Mouse (Mus musculus): ENCODE data around the gene Wasl. TPM values are rescaled to one million over a fixed set of nuclear protein-coding genes. Genes with fewer than 3 reads are reported as not detected.

The Wasl gene
- total and polyA plus RNA-seq, 3 experiments = 9.0 to 60.4 (median 26.0) TPM

- H3K9me3 ChIP-seq (replicated peaks) = no peaks in the 10 kb centered on the region
- H3K4me3 ChIP-seq (ENCODE audit: low read depth, low read length) = no peak overlapping the region
- no peak for TF ChIP-seq GATA1 (IDR thresholded peaks at IDR 0.05; ENCODE audit: borderline replicate concordance, low read length)
- TF ChIP-seq TAL1 (conservative IDR thresholded peaks at IDR 0.05; ENCODE audit: low read depth, low read length) = no peak
- no peak for TF ChIP-seq GATA2 (IDR thresholded peaks at IDR 0.05; ENCODE audit: borderline replicate concordance, low read depth, low read length)
- no peak for TF ChIP-seq CTCF (IDR thresholded peaks at IDR 0.05; ENCODE audit: low read depth, low read length)
- no peak for TF ChIP-seq POLR2AphosphoS5 (IDR thresholded peaks at IDR 0.05; ENCODE audit: insufficient replicate concordance, low read depth, low read length)
- ATAC-seq (ENCODE audit: extremely low read depth, insufficient number of reproducible peaks, low FRiP score, poor library complexity, severe bottlenecking) = no peak
- peaks cover 4% of the 10 kb centered on the region; the same call in 1 of the 2 replicates for H3K27me3 ChIP-seq (ENCODE audit: insufficient read depth, low read length)
- H3K36me3 ChIP-seq (replicated peaks) = no peaks in the 10 kb centered on the region
- H3K4me1 ChIP-seq (ENCODE audit: insufficient read depth, low read depth, low read length) = no peaks in the 10 kb centered on the region
- no peak for DNase-seq (ENCODE audit: low spot score)
Observed at GRCm38 (mm10) chr6:24585431-24586310, 79.1 kb downstream of the Wasl start.

GRCm38 (mm10) chr6:24583456-24583855 lies 81.4 kb downstream of the Wasl start:
- Histone ChIP-seq H3K9me3 (replicated peaks) (no peaks in the 10 kb centered on the region), H3K36me3 (replicated peaks) (no peaks in the 10 kb centered on the region), H3K27me3 (ENCODE audit: insufficient read depth, low read length) (no peaks in the 10 kb centered on the region), H3K4me3 (ENCODE audit: low read depth, low read length) (no peak overlapping the region), H3K4me1 (ENCODE audit: insufficient read depth, low read depth, low read length) (no peaks in the 10 kb centered on the region)
- no peak for ATAC-seq (ENCODE audit: extremely low read depth, insufficient number of reproducible peaks, low FRiP score, poor library complexity, severe bottlenecking)
- TF ChIP-seq GATA1 (IDR thresholded peaks at IDR 0.05; ENCODE audit: borderline replicate concordance, low read length) (no peak), POLR2AphosphoS5 (IDR thresholded peaks at IDR 0.05; ENCODE audit: insufficient replicate concordance, low read depth, low read length) (no peak)
- DNase-seq (ENCODE audit: low spot score) = no peak

GRCm38 (mm10) chr6:24573319-24573718 lies 91.5 kb downstream of the Wasl start:
- no peak overlapping the region for H3K4me3 ChIP-seq (ENCODE audit: low read depth, low read length)
- ATAC-seq (ENCODE audit: extremely low read depth, insufficient number of reproducible peaks, low FRiP score, poor library complexity, severe bottlenecking) = no peak
- H3K4me1 ChIP-seq (ENCODE audit: insufficient read depth, low read depth, low read length) = no peaks in the 10 kb centered on the region
- H3K9me3 ChIP-seq (replicated peaks) = no peaks in the 10 kb centered on the region
- DNase-seq (ENCODE audit: low spot score) = no peak
- TF ChIP-seq TAL1 (conservative IDR thresholded peaks at IDR 0.05; ENCODE audit: low read depth, low read length) = no peak
- no peak for TF ChIP-seq POLR2AphosphoS5 (IDR thresholded peaks at IDR 0.05; ENCODE audit: insufficient replicate concordance, low read depth, low read length)
- no peak for TF ChIP-seq CTCF (IDR thresholded peaks at IDR 0.05; ENCODE audit: low read depth, low read length)
- no peak for TF ChIP-seq GATA2 (IDR thresholded peaks at IDR 0.05; ENCODE audit: borderline replicate concordance, low read depth, low read length)
- no peak for TF ChIP-seq GATA1 (IDR thresholded peaks at IDR 0.05; ENCODE audit: borderline replicate concordance, low read length)
- H3K27me3 ChIP-seq (ENCODE audit: insufficient read depth, low read length) = no peaks in the 10 kb centered on the region
- H3K36me3 ChIP-seq (replicated peaks) = no peaks in the 10 kb centered on the region

GRCm38 (mm10) chr6:24572431-24572830 lies 92.4 kb downstream of the Wasl start:
- Histone ChIP-seq H3K36me3 (replicated peaks) (no peaks in the 10 kb centered on the region), H3K4me1 (ENCODE audit: insufficient read depth, low read depth, low read length) (no peaks in the 10 kb centered on the region), H3K27me3 (ENCODE audit: insufficient read depth, low read length) (no peaks in the 10 kb centered on the region), H3K9me3 (replicated peaks) (no peaks in the 10 kb centered on the region), H3K4me3 (ENCODE audit: low read depth, low read length) (no peak overlapping the region)
- DNase-seq (ENCODE audit: low spot score) (no peak), ATAC-seq (ENCODE audit: extremely low read depth, insufficient number of reproducible peaks, low FRiP score, poor library complexity, severe bottlenecking) (no peak)
- TF ChIP-seq POLR2AphosphoS5 (IDR thresholded peaks at IDR 0.05; ENCODE audit: insufficient replicate concordance, low read depth, low read length) (no peak), TAL1 (conservative IDR thresholded peaks at IDR 0.05; ENCODE audit: low read depth, low read length) (no peak), CTCF (IDR thresholded peaks at IDR 0.05; ENCODE audit: low read depth, low read length) (no peak), GATA2 (IDR thresholded peaks at IDR 0.05; ENCODE audit: borderline replicate concordance, low read depth, low read length) (no peak), GATA1 (IDR thresholded peaks at IDR 0.05; ENCODE audit: borderline replicate concordance, low read length) (no peak)

GRCm38 (mm10) chr6:24571126-24571525 lies 93.7 kb downstream of the Wasl start:
- ATAC-seq (ENCODE audit: extremely low read depth, insufficient number of reproducible peaks, low FRiP score, poor library complexity, severe bottlenecking) (no peak), DNase-seq (ENCODE audit: low spot score) (no peak)
- Histone ChIP-seq H3K4me3 (ENCODE audit: low read depth, low read length) (no peak overlapping the region), H3K36me3 (replicated peaks) (no peaks in the 10 kb centered on the region), H3K9me3 (replicated peaks) (no peaks in the 10 kb centered on the region), H3K27me3 (ENCODE audit: insufficient read depth, low read length) (no peaks in the 10 kb centered on the region), H3K4me1 (ENCODE audit: insufficient read depth, low read depth, low read length) (no peaks in the 10 kb centered on the region)
- TF ChIP-seq GATA1 (IDR thresholded peaks at IDR 0.05; ENCODE audit: borderline replicate concordance, low read length) (no peak), POLR2AphosphoS5 (IDR thresholded peaks at IDR 0.05; ENCODE audit: insufficient replicate concordance, low read depth, low read length) (no peak), GATA2 (IDR thresholded peaks at IDR 0.05; ENCODE audit: borderline replicate concordance, low read depth, low read length) (no peak), CTCF (IDR thresholded peaks at IDR 0.05; ENCODE audit: low read depth, low read length) (no peak), TAL1 (conservative IDR thresholded peaks at IDR 0.05; ENCODE audit: low read depth, low read length) (no peak)

- Histone ChIP-seq H3K9me3 (replicated peaks) (no peaks in the 10 kb centered on the region), H3K36me3 (replicated peaks) (no peaks in the 10 kb centered on the region), H3K4me1 (ENCODE audit: insufficient read depth, low read depth, low read length) (no peaks in the 10 kb centered on the region), H3K4me3 (ENCODE audit: low read depth, low read length) (no peak overlapping the region), H3K27me3 (ENCODE audit: insufficient read depth, low read length) (no peaks in the 10 kb centered on the region)
- DNase-seq (ENCODE audit: low spot score) (no peak), ATAC-seq (ENCODE audit: extremely low read depth, insufficient number of reproducible peaks, low FRiP score, poor library complexity, severe bottlenecking) (no peak)
- TF ChIP-seq TAL1 (conservative IDR thresholded peaks at IDR 0.05; ENCODE audit: low read depth, low read length) = no peak
- no peak for TF ChIP-seq GATA2 (IDR thresholded peaks at IDR 0.05; ENCODE audit: borderline replicate concordance, low read depth, low read length)
- no peak for TF ChIP-seq CTCF (IDR thresholded peaks at IDR 0.05; ENCODE audit: low read depth, low read length)
- no peak for TF ChIP-seq POLR2AphosphoS5 (IDR thresholded peaks at IDR 0.05; ENCODE audit: insufficient replicate concordance, low read depth, low read length)
- TF ChIP-seq GATA1 (IDR thresholded peaks at IDR 0.05; ENCODE audit: borderline replicate concordance, low read length) = no peak
Observed at GRCm38 (mm10) chr6:24570278-24570677, 94.5 kb downstream of the Wasl start.
